Mouse (Mus musculus): ENCODE results near the gene Sohlh1. TPM values are rescaled to one million over a fixed set of nuclear protein-coding genes. Genes with fewer than 3 reads are reported as not detected.

The Sohlh1 gene
- polyA plus RNA-seq, 1 experiment, result not detected

DNA sequence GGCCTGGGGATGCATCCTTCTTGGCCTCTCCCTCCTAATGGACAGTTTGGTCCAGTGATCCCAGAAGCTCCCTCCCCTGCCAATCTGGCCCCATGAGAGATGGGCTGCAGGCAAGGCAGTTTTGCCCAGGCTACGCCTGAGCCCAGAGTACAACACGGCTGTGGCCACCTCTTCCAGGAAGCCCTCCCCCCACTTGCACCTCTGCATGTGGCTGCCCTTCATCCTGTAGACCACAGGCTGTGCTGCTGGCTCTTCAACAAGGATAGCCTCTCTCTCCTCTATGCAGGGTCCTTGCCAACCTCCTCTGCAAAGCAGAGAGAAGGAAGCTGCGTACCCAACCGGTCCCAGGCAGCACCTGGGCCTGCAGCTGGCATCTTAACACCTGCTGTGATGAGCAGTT is 32.0 kb upstream of the Sohlh1 start:
- H3K27me3 ChIP-seq (ENCODE audit: control insufficient read depth, insufficient read depth, insufficient read length), result peaks cover 33% of the 10 kb centered on the region
- no peak overlapping the region for H3K4me3 ChIP-seq (ENCODE audit: insufficient read depth, poor library complexity, severe bottlenecking)
- TF ChIP-seq MYOD1 (IDR thresholded peaks at IDR 0.05; ENCODE audit: control insufficient read depth, insufficient read length, low read depth) (no peak), USF1 (IDR thresholded peaks at IDR 0.05; ENCODE audit: low read depth) (no peak), CTCF (IDR thresholded peaks at IDR 0.05; ENCODE audit: control insufficient read depth, insufficient read depth, insufficient read length) (no peak), MAX (IDR thresholded peaks at IDR 0.05) (no peak), MYOG (IDR thresholded peaks at IDR 0.05; ENCODE audit: control insufficient read depth, extremely low read depth, insufficient read length) (no peak), CEBPB (IDR thresholded peaks at IDR 0.05; ENCODE audit: low read depth) (no peak), FOSL1 (IDR thresholded peaks at IDR 0.05; ENCODE audit: insufficient read depth, low read length, poor library complexity, severe bottlenecking) (no peak)

DNA sequence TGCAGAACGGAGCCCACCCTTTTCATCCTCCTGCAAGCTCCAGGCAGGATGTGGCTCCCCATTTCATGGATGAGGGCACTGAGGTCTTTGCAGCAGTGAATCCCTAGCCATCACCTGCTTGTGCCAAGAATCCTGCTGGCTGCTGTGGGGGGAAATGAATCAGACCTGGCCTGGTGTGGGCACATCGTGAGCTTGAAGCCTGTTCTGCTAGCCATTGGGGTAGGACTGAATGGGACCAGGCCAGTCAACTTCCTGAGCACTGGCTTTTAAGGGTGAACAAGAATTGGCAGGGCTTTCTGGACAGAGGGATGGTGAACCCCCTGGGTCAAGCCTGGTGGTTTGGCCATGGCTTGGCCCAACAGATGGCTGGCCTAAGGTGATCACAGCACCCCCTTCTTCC is 31.5 kb upstream of the Sohlh1 start:
- H3K79me2 ChIP-seq (ENCODE audit: control insufficient read depth, insufficient read depth), result no peaks in the 10 kb centered on the region
- peaks cover 33% of the 10 kb centered on the region for H3K27me3 ChIP-seq (ENCODE audit: control insufficient read depth, insufficient read depth, insufficient read length)
- H3ac ChIP-seq (ENCODE audit: control insufficient read depth, insufficient read length, low read depth), result no peak overlapping the region
- no peak overlapping the region for H3K4me3 ChIP-seq (ENCODE audit: insufficient read depth, poor library complexity, severe bottlenecking)
- H3K79me3 ChIP-seq (ENCODE audit: low read depth), result no peaks in the 10 kb centered on the region
- H3K36me3 ChIP-seq (ENCODE audit: control insufficient read depth, insufficient read depth), result no peaks in the 10 kb centered on the region
- TF ChIP-seq USF1 (IDR thresholded peaks at IDR 0.05; ENCODE audit: low read depth), result no peak
- no peak for TF ChIP-seq MYOG (IDR thresholded peaks at IDR 0.05; ENCODE audit: control insufficient read depth, extremely low read depth, insufficient read length)
- TF ChIP-seq CTCF (IDR thresholded peaks at IDR 0.05; ENCODE audit: control insufficient read depth, insufficient read depth, insufficient read length), result no peak
- TF ChIP-seq MAX (IDR thresholded peaks at IDR 0.05), result no peak
- no peak for TF ChIP-seq CEBPB (IDR thresholded peaks at IDR 0.05; ENCODE audit: low read depth)
- no peak for TF ChIP-seq MYOD1 (IDR thresholded peaks at IDR 0.05; ENCODE audit: control insufficient read depth, insufficient read length, low read depth)
- TF ChIP-seq FOSL1 (IDR thresholded peaks at IDR 0.05; ENCODE audit: insufficient read depth, low read length, poor library complexity, severe bottlenecking), result no peak

More for the DNA sequence above, 32.0 kb upstream of the Sohlh1 start:
- Histone ChIP-seq H3ac (ENCODE audit: control insufficient read depth, insufficient read length, low read depth) (no peak overlapping the region), H3K79me3 (ENCODE audit: low read depth) (no peaks in the 10 kb centered on the region), H3K79me2 (ENCODE audit: control insufficient read depth, insufficient read depth) (no peaks in the 10 kb centered on the region), H3K36me3 (ENCODE audit: control insufficient read depth, insufficient read depth) (no peaks in the 10 kb centered on the region)

DNA sequence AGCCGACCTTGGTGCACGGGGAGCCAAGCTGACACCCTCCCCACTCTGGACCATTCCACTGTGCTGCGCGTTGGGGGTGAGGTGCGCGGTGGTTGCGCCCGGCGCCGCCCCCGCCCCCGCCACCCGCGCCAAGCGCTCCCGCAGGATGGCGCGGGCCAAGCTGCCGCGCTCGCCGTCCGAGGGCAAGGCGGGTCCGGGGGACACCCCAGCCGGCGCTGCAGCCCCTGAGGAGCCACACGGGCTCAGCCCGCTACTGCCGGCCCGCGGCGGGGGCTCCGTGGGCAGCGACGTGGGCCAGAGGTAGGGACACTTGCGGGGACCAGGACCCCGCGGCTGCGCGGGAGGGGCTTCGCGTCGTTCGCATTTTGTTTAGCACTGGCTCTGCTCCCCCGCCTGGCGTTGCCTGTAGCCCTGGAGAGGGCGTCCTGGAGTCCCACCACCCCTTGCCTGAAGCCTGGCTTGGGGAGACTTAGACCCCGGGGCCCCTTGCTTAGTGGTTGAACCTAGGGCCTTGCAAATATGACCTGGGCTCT is 30.8 kb upstream of the Sohlh1 start:
- TF ChIP-seq CTCF (IDR thresholded peaks at IDR 0.05; ENCODE audit: control insufficient read depth, insufficient read depth, insufficient read length), result no peak
- TF ChIP-seq MYOG (IDR thresholded peaks at IDR 0.05; ENCODE audit: control insufficient read depth, extremely low read depth, insufficient read length), result no peak
- TF ChIP-seq USF1 (IDR thresholded peaks at IDR 0.05; ENCODE audit: low read depth), result no peak
- TF ChIP-seq MAX (IDR thresholded peaks at IDR 0.05), result no peak
- TF ChIP-seq CEBPB (IDR thresholded peaks at IDR 0.05; ENCODE audit: low read depth), result no peak
- no peak for TF ChIP-seq FOSL1 (IDR thresholded peaks at IDR 0.05; ENCODE audit: insufficient read depth, low read length, poor library complexity, severe bottlenecking)
- no peak for TF ChIP-seq MYOD1 (IDR thresholded peaks at IDR 0.05; ENCODE audit: control insufficient read depth, insufficient read length, low read depth)
- no peak overlapping the region for H3ac ChIP-seq (ENCODE audit: control insufficient read depth, insufficient read length, low read depth)
- peaks cover 33% of the 10 kb centered on the region for H3K27me3 ChIP-seq (ENCODE audit: control insufficient read depth, insufficient read depth, insufficient read length)
- no peaks in the 10 kb centered on the region for H3K79me2 ChIP-seq (ENCODE audit: control insufficient read depth, insufficient read depth)
- no peaks in the 10 kb centered on the region for H3K36me3 ChIP-seq (ENCODE audit: control insufficient read depth, insufficient read depth)
- no peak overlapping the region for H3K4me3 ChIP-seq (ENCODE audit: insufficient read depth, poor library complexity, severe bottlenecking)
- no peaks in the 10 kb centered on the region for H3K79me3 ChIP-seq (ENCODE audit: low read depth)

DNA sequence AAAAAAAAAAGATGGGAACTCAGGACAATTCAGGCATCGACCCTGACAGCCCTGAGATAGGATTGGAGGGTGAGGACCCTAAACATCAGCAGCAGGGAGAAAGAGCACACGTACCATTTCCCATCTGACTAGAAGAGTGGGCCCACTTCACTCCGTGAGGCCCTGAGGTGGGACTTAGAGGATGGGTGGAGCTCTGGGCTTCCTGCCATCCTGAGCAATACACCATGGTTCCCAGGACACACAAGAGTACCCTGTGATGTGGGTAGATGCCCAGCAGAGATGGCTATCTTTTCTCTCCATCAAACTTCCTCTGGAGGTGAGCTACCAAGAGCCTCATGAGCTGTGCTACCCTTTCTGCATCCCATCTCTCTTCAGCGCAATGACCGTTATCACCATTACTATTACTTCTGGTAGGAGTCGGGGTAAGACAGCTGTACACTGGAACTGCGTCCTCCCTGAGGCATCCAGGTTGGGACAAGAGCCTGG is 30.2 kb upstream of the Sohlh1 start:
- TF ChIP-seq CEBPB (IDR thresholded peaks at IDR 0.05; ENCODE audit: low read depth), result no peak
- no peak for TF ChIP-seq CTCF (IDR thresholded peaks at IDR 0.05; ENCODE audit: control insufficient read depth, insufficient read depth, insufficient read length)
- TF ChIP-seq USF1 (IDR thresholded peaks at IDR 0.05; ENCODE audit: low read depth), result no peak
- no peak for TF ChIP-seq MYOG (IDR thresholded peaks at IDR 0.05; ENCODE audit: control insufficient read depth, extremely low read depth, insufficient read length)
- no peak for TF ChIP-seq MAX (IDR thresholded peaks at IDR 0.05)
- Histone ChIP-seq H3K4me3 (ENCODE audit: insufficient read depth, poor library complexity, severe bottlenecking) (no peak overlapping the region), H3K36me3 (ENCODE audit: control insufficient read depth, insufficient read depth) (no peaks in the 10 kb centered on the region), H3K79me2 (ENCODE audit: control insufficient read depth, insufficient read depth) (no peaks in the 10 kb centered on the region), H3K79me3 (ENCODE audit: low read depth) (no peaks in the 10 kb centered on the region), H3K27me3 (ENCODE audit: control insufficient read depth, insufficient read depth, insufficient read length) (peaks cover 33% of the 10 kb centered on the region), H3ac (ENCODE audit: control insufficient read depth, insufficient read length, low read depth) (no peak overlapping the region)

DNA sequence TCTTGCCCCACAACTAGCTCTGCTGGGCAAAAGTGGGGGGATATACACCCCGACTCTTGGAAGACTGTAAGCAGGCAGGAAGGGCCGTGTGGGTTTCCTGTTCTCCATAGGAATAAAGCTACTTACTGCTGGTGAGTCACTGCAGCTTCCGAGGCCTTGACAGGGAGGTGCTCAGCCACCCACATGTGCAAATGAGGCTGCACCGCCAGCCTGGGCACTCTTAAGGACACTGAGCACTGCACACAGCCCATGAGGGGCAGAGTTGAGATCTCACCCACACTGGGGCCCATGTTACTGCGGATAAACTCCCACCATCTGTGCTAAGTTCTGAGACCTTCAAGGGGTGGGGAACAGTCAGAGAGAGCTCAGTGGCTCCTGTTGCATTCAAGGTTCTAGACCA is 19.6 kb upstream of the Sohlh1 start:
- no peak overlapping the region for H3K4me3 ChIP-seq (ENCODE audit: insufficient read depth, poor library complexity, severe bottlenecking)
- H3ac ChIP-seq (ENCODE audit: control insufficient read depth, insufficient read length, low read depth), result no peak overlapping the region
- no peak for TF ChIP-seq CEBPB (IDR thresholded peaks at IDR 0.05; ENCODE audit: low read depth)
- TF ChIP-seq MAX (IDR thresholded peaks at IDR 0.05), result no peak
- TF ChIP-seq CTCF (IDR thresholded peaks at IDR 0.05; ENCODE audit: control insufficient read depth, insufficient read depth, insufficient read length), result no peak
- no peak for TF ChIP-seq MYOD1 (IDR thresholded peaks at IDR 0.05; ENCODE audit: control insufficient read depth, insufficient read length, low read depth)
- no peak for TF ChIP-seq USF1 (IDR thresholded peaks at IDR 0.05; ENCODE audit: low read depth)
- TF ChIP-seq MYOG (IDR thresholded peaks at IDR 0.05; ENCODE audit: control insufficient read depth, extremely low read depth, insufficient read length), result no peak
- TF ChIP-seq FOSL1 (IDR thresholded peaks at IDR 0.05; ENCODE audit: insufficient read depth, low read length, poor library complexity, severe bottlenecking), result no peak
- peaks cover 19% of the 10 kb centered on the region for H3K27me3 ChIP-seq (ENCODE audit: control insufficient read depth, insufficient read depth, insufficient read length)
- no peaks in the 10 kb centered on the region for H3K79me2 ChIP-seq (ENCODE audit: control insufficient read depth, insufficient read depth)
- no peaks in the 10 kb centered on the region for H3K79me3 ChIP-seq (ENCODE audit: low read depth)
- H3K36me3 ChIP-seq (ENCODE audit: control insufficient read depth, insufficient read depth), result no peaks in the 10 kb centered on the region

DNA sequence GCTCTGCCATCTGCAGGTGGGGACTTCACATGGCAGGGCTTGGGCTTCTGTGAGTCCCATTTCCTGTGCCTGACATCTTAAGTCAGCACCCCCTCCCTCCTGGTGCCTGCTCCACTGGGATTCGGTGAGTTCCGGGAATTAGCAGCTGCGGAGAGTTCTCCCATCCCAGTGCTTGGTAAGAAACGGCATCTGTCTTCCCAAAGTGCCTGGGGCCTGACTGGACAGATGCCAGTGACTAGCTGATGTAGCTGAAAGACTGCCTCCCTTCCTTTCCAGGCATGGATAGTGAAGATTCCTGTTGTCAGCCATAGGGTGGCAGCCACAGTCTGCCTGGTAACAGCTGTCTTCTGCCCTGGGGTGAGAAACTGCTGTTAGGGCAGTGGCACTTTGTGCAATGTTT is 18.4 kb upstream of the Sohlh1 start:
- no peak for TF ChIP-seq USF1 (IDR thresholded peaks at IDR 0.05; ENCODE audit: low read depth)
- TF ChIP-seq CEBPB (IDR thresholded peaks at IDR 0.05; ENCODE audit: low read depth), result no peak
- no peak for TF ChIP-seq MAX (IDR thresholded peaks at IDR 0.05)
- no peak for TF ChIP-seq FOSL1 (IDR thresholded peaks at IDR 0.05; ENCODE audit: insufficient read depth, low read length, poor library complexity, severe bottlenecking)
- TF ChIP-seq MYOD1 (IDR thresholded peaks at IDR 0.05; ENCODE audit: control insufficient read depth, insufficient read length, low read depth), result no peak
- TF ChIP-seq MYOG (IDR thresholded peaks at IDR 0.05; ENCODE audit: control insufficient read depth, extremely low read depth, insufficient read length), result no peak
- TF ChIP-seq CTCF (IDR thresholded peaks at IDR 0.05; ENCODE audit: control insufficient read depth, insufficient read depth, insufficient read length), result no peak
- Histone ChIP-seq H3K4me3 (ENCODE audit: insufficient read depth, poor library complexity, severe bottlenecking) (no peak overlapping the region), H3K79me2 (ENCODE audit: control insufficient read depth, insufficient read depth) (no peaks in the 10 kb centered on the region), H3ac (ENCODE audit: control insufficient read depth, insufficient read length, low read depth) (no peak overlapping the region), H3K27me3 (ENCODE audit: control insufficient read depth, insufficient read depth, insufficient read length) (peaks cover 19% of the 10 kb centered on the region), H3K36me3 (ENCODE audit: control insufficient read depth, insufficient read depth) (no peaks in the 10 kb centered on the region), H3K79me3 (ENCODE audit: low read depth) (no peaks in the 10 kb centered on the region)

Measured in C2C12 (cell line).